Mouse (Mus musculus) ES-E14 (cell line): Measurements from ENCODE around the gene Vcl. TPM values are rescaled to one million over a fixed set of nuclear protein-coding genes. Genes with fewer than 3 reads are reported as not detected.

ENCODE experiments used
- DNase-seq: peaks from one replicate; pipeline ENCODE4 v3.0.0-alpha.2; 2013; ENCODE audit warnings: low read depth, low spot score
- H3K27ac ChIP-seq: 2 replicates; pipeline ENCODE4 v1.5.1; 2012; ENCODE audit warnings: low read depth, mild to moderate bottlenecking, low read length, moderate library complexity, mixed read lengths; ENCODE audit not compliant: poor library complexity, insufficient read depth, severe bottlenecking
- H3K36me3 ChIP-seq: 2 replicates; pipeline ENCODE4 v1.6.1; 2012; ENCODE audit warnings: mild to moderate bottlenecking, low read length, moderate library complexity, mixed read lengths; ENCODE audit not compliant: control insufficient read depth, poor library complexity, insufficient read depth, severe bottlenecking
- H3K4me1 ChIP-seq, 2 experiments: fragments of 150-350 bp in 1 of 2; sonication (generic) in 1 of 2; 2 replicates each; pipeline ENCODE4 v1.6.1; 2012; ENCODE audit warnings: low read length in 2 of 2, mild to moderate bottlenecking in 1 of 2, mixed read lengths in 1 of 2; ENCODE audit not compliant: control insufficient read depth in 2 of 2, insufficient read depth in 2 of 2, poor library complexity in 1 of 2
- H3K4me3 ChIP-seq, 2 experiments: fragments of 150-350 bp in 1 of 2; sonication (generic) in 1 of 2; 2 replicates each; pipeline ENCODE4 v1.5.1; 2012; ENCODE audit warnings: low read length in 2 of 2, low read depth in 1 of 2, mild to moderate bottlenecking in 1 of 2, mixed read lengths in 1 of 2; ENCODE audit not compliant: insufficient read depth in 1 of 2, poor library complexity in 1 of 2, severe bottlenecking in 1 of 2
- H3K9ac ChIP-seq: 2 replicates; pipeline ENCODE4 v1.6.1; 2012; ENCODE audit warnings: low read depth, mild to moderate bottlenecking, low read length, mixed read lengths; ENCODE audit not compliant: poor library complexity, insufficient read depth, severe bottlenecking
- H3K9me3 ChIP-seq: fragments of 150-350 bp; sonication (generic); 2 replicates; pipeline ENCODE4 v1.6.1; 2012; ENCODE audit warnings: low read depth, mild to moderate bottlenecking, low read length; ENCODE audit not compliant: control insufficient read depth, insufficient read depth
- CHD2 ChIP-seq: IDR thresholded peaks from 2 replicates; pipeline ENCODE4 v1.6.1; 2014; ENCODE audit warnings: mild to moderate bottlenecking, low read depth, low read length, inconsistent platforms
- HCFC1 ChIP-seq: IDR thresholded peaks from 2 replicates; pipeline ENCODE4 v1.6.1; 2012; ENCODE audit warnings: low read length, inconsistent platforms, borderline replicate concordance; ENCODE audit not compliant: insufficient read depth
- MAFK ChIP-seq: IDR thresholded peaks from 2 replicates; pipeline ENCODE4 v1.6.1; 2014; ENCODE audit warnings: mild to moderate bottlenecking, low read depth, low read length, inconsistent platforms; ENCODE audit not compliant: insufficient read depth
- ZC3H11A ChIP-seq: IDR thresholded peaks from 2 replicates; pipeline ENCODE4 v1.6.1; 2012; ENCODE audit warnings: low read depth, mild to moderate bottlenecking, inconsistent platforms, low read length, borderline replicate concordance
- ZNF384 ChIP-seq: IDR thresholded peaks from 2 replicates; pipeline ENCODE4 v1.6.1; 2012; ENCODE audit warnings: low read depth, low read length, inconsistent platforms
- in situ Hi-C, 2 experiments: fragments of 600-800 bp; cut with MboI; formaldehyde crosslinking; loops; one replicate each; pipeline ENCODE4 v1.15.1; 2025; ENCODE audit warnings: low sequenced_read_pairs in 2 of 2, inconsistent platforms in 1 of 2; ENCODE audit not compliant: unreplicated experiment in 2 of 2
- total RNA-seq: library from RNA; depleted of rRNA; stranded (reverse); fragments of 300-350 nt; gene quantifications from 2 replicates; pipeline ENCODE4 v1.2.3, GENCODE M21; 2012

The Vcl gene
- total RNA-seq, 1 experiment, result 116 TPM

- DNase-seq, result no peak
- in situ Hi-C loops, result no loop called here
- no peak overlapping the region for H3K9ac ChIP-seq
- no peak overlapping the region for H3K4me3 ChIP-seq
- TF ChIP-seq HCFC1 (no peak), ZNF384 (no peak), CHD2 (no peak), MAFK (no peak), ZC3H11A (no peak)
- no peaks in the 10 kb centered on the region for H3K9me3 ChIP-seq
- no peak overlapping the region for H3K27ac ChIP-seq
- peaks cover 0 to 6% of the 10 kb centered on the region in 2 experiments; a peak in 1 of 4 replicates for H3K4me1 ChIP-seq
- no peaks in the 10 kb centered on the region for H3K36me3 ChIP-seq
These were observed 39.9 kb downstream of the Vcl start for GRCm38 (mm10) chr14:20969066-20969465.

GRCm38 (mm10) chr14:20970389-20970788, 41.2 kb downstream of the Vcl start:
- Histone ChIP-seq H3K9me3 (no peaks in the 10 kb centered on the region), H3K9ac (no peak overlapping the region), H3K4me1 (peaks cover 0 to 6% of the 10 kb centered on the region in 2 experiments; a peak in 1 of 4 replicates), H3K4me3 (no peak overlapping the region), H3K36me3 (no peaks in the 10 kb centered on the region), H3K27ac (no peak overlapping the region)
- no peak for DNase-seq
- TF ChIP-seq HCFC1, result no peak
- TF ChIP-seq MAFK, result no peak
- TF ChIP-seq CHD2, result no peak
- TF ChIP-seq ZNF384, result no peak
- TF ChIP-seq ZC3H11A, result no peak
- in situ Hi-C loops, result no loop called here

GRCm38 (mm10) chr14:20970927-20971326, 41.7 kb downstream of the Vcl start:
- TF ChIP-seq CHD2 (no peak), ZNF384 (no peak), ZC3H11A (no peak)
- Histone ChIP-seq H3K4me3 (no peak overlapping the region), H3K9me3 (no peaks in the 10 kb centered on the region), H3K27ac (no peak overlapping the region), H3K36me3 (no peaks in the 10 kb centered on the region), H3K9ac (no peak overlapping the region), H3K4me1 (peaks cover 0 to 6% of the 10 kb centered on the region in 2 experiments; a peak in 1 of 4 replicates)
- in situ Hi-C loops, result no loop called here
- DNase-seq, result no peak

DNA sequence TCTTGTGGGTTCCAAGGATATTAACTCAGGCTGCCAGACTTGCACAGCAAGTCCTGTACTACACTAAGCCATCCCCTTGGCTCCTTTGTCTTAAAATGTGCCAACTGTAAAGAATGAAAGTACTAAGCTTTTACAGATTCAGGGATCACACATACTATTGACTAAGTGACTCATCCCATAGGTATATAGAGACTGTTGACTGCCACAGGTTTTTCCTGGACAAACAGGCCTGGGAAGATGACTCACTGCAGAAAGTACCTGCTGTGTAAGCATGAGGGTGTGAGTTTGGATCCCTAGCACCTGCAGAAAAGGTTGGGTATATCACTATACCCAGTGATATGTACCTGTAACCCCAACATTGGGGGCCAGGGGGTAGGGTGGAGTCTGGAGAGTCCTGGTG, 44.6 kb downstream of the Vcl start:
- H3K4me1 ChIP-seq, result no peaks in the 10 kb centered on the region
- no peak overlapping the region for H3K27ac ChIP-seq
- in situ Hi-C loops, result no loop called here
- H3K36me3 ChIP-seq, result no peaks in the 10 kb centered on the region
- no peaks in the 10 kb centered on the region for H3K9me3 ChIP-seq
- no peak for DNase-seq
- no peak for TF ChIP-seq MAFK
- TF ChIP-seq CHD2, result no peak
- TF ChIP-seq ZC3H11A, result no peak
- TF ChIP-seq ZNF384, result no peak
- TF ChIP-seq HCFC1, result no peak
- H3K9ac ChIP-seq, result no peak overlapping the region
- H3K4me3 ChIP-seq, result no peak overlapping the region

GRCm38 (mm10) chr14:20976741-20977140, 47.5 kb downstream of the Vcl start:
- H3K9me3 ChIP-seq, result no peaks in the 10 kb centered on the region
- H3K27ac ChIP-seq, result no peak overlapping the region
- no peak overlapping the region for H3K9ac ChIP-seq
- TF ChIP-seq ZC3H11A (no peak), HCFC1 (no peak), CHD2 (no peak), MAFK (no peak), ZNF384 (no peak)
- in situ Hi-C loops, result no loop called here
- no peaks in the 10 kb centered on the region for H3K36me3 ChIP-seq
- H3K4me3 ChIP-seq, result no peak overlapping the region
- DNase-seq, result no peak
- H3K4me1 ChIP-seq, result no peaks in the 10 kb centered on the region
